In the genomic region with DNA sequence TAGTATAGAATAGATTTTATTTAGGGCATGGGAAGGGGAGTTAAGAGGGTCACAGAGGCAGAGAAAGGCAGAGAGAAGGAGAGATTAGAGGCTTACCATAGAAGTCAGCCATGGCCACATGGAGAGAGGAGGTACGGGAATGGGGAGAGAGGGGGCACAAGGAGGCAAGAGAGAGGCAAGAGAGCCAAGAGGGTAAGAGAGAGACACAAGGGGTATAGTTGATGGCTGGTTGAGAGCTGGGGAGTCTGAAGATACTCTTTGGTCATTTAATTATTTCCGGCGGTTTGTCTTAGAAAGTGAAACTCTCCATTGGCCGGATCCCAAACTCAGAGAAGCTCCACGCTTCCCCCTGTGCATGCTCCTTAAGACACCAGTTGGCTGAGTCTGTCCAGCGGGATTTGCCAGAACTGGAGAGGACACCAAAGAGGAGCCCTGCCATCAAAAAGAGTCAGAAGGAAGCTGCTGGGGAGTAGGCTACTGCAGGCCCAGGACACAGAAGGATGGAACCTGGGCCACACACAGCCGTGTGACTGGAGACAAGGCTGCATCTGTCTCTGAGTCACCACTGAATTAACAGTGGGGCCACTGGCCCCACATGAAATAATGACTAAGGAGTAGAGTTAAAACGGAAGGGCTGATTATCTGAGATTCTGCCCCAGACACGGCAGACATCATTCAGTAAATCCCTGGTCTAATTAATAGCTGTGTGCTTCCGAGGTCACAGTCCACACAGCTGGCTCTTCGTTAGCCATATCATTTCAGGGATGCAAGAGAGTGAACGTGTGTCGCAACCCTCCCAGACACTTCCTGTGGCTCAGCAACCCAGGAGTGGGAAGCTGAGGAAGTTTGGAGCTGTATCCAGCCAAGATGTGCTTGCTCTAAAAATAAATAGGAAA, we compare ENCODE assay signal across 8 mouse cellular contexts. TPM values are rescaled to one million over a fixed set of nuclear protein-coding genes. Genes with fewer than 3 reads are reported as not detected.
A peak's percentile ranks its signal among the peaks of the same experiment; 100 is the strongest.
DNase-seq lines count a peak whose midpoint lies in the region.

No protein-coding gene starts in this region.

- intact Hi-C loops in heart, postnatal 36 days (cut with DNase I) = no loop called here

- peak; percentile 34 for DNase-seq in adrenal gland, postnatal 10 days
- no peak for DNase-seq in adrenal gland, postnatal 25 days
- peak; percentile 22 to 36 for DNase-seq in adrenal gland, postnatal 36 days
- DNase-seq in heart, postnatal 36 days = peak; percentile 18 to 44
- peak; percentile 70 for DNase-seq in lung, postnatal 10 days
- DNase-seq in thymus, postnatal 25 days = no peak
- no peak for DNase-seq in testis, postnatal 10 days (ENCODE audit: low spot score)
- no peak for DNase-seq in layer of hippocampus, adult 11-12 months (ENCODE audit: low spot score)

RNA-seq across cellular contexts. Expression of a gene that starts 24.2 kb away (rescaled TPM):
- total RNA-seq in adrenal gland, postnatal 10 days (2021) = under 1 TPM; 0.12 to 0.36 TPM
- total RNA-seq in adrenal gland, postnatal 25 days (2021) = 0.12 TPM in 1 of 2 replicates, not detected in the other
- total RNA-seq in adrenal gland, postnatal 36 days (2021) = under 1 TPM in 1 of 2 experiments, not detected in 1; 0.26 TPM
- total RNA-seq in heart, postnatal 36 days (2021) = not detected

Comparison
In these comparisons a context has a peak if more than half of its experiments do, and no peak if none do; other contexts are left out.
1. DNase-seq: peak in adrenal gland, postnatal 10 days (single experiment), adrenal gland, postnatal 36 days (2 of 2), heart, postnatal 36 days (2 of 2) and lung, postnatal 10 days (single experiment); none in adrenal gland, postnatal 25 days (single experiment), thymus, postnatal 25 days (single experiment), testis, postnatal 10 days (single experiment) and layer of hippocampus, adult 11-12 months (single experiment).